Mouse (Mus musculus) CH12.LX (cell line): ENCODE data around the gene Slc10a7. TPM values are rescaled to one million over a fixed set of nuclear protein-coding genes. Genes with fewer than 3 reads are reported as not detected.

Experiments
- DNase-seq: peaks from one replicate; pipeline ENCODE4 v3.0.0-alpha.2; 2013; ENCODE audit errors: extremely low read depth
- H3K27ac ChIP-seq: 2 replicates; pipeline ENCODE4 v1.5.1; 2012; ENCODE audit warnings: low read depth, mild to moderate bottlenecking, control low read depth, moderate library complexity; ENCODE audit not compliant: insufficient read depth
- H3K27me3 ChIP-seq: replicated peaks from 2 replicates; pipeline ENCODE3; 2012; ENCODE audit warnings: inconsistent platforms
- H3K36me3 ChIP-seq, 2 experiments: replicated peaks in 1 of 2; 2 replicates each; pipeline versions ENCODE3 to v1.6.1; 2012; ENCODE audit warnings: inconsistent platforms in 1 of 2, low read length in 1 of 2, mild to moderate bottlenecking in 1 of 2, mixed read lengths in 1 of 2, moderate library complexity in 1 of 2; ENCODE audit not compliant: control insufficient read depth in 1 of 2, insufficient read depth in 1 of 2
- H3K4me1 ChIP-seq, 2 experiments: 2 replicates each; pipeline ENCODE4 v1.6.1; 2012; ENCODE audit warnings: inconsistent platforms in 1 of 2, moderate library complexity in 1 of 2; ENCODE audit not compliant: insufficient read depth in 2 of 2, control insufficient read depth in 1 of 2
- H3K4me2 ChIP-seq: 2 replicates; pipeline ENCODE4 v1.6.1; 2012; ENCODE audit warnings: low read depth, mild to moderate bottlenecking, control low read depth; ENCODE audit not compliant: poor library complexity, insufficient read depth, severe bottlenecking
- H3K4me3 ChIP-seq, 3 experiments: fragments of 150-350 bp in 1 of 3; sonication (generic) in 1 of 3; replicated peaks in 1 of 3; 2 replicates each; pipeline versions ENCODE3 to v1.5.1; 2011 to 2012; ENCODE audit warnings: low read depth in 2 of 3, low read length in 2 of 3, mild to moderate bottlenecking in 2 of 3, moderate library complexity in 2 of 3, control low read depth in 1 of 3, improper control_type of control experiment in 1 of 3, inconsistent platforms in 1 of 3, mixed read lengths in 1 of 3; ENCODE audit not compliant: poor library complexity in 1 of 3
- H3K79me2 ChIP-seq: replicated peaks from 2 replicates; pipeline ENCODE4 v1.6.1; 2012; ENCODE audit warnings: mild to moderate bottlenecking, moderate library complexity; ENCODE audit not compliant: control insufficient read depth, poor library complexity, insufficient read depth, severe bottlenecking; ENCODE audit errors: extremely low read depth
- H3K9ac ChIP-seq: 2 replicates; pipeline ENCODE4 v1.6.1; 2012; ENCODE audit warnings: low read depth, mild to moderate bottlenecking, control low read depth, moderate library complexity; ENCODE audit not compliant: insufficient read depth
- H3K9me3 ChIP-seq: replicated peaks from 2 replicates; pipeline ENCODE3; 2012; ENCODE audit warnings: low read length, inconsistent platforms, mixed read lengths
- CTCF ChIP-seq, 2 experiments: IDR thresholded peaks in 1 of 2; conservative IDR thresholded peaks in 1 of 2; 2 replicates each; pipeline ENCODE4 v1.5.1; 2011 to 2012; ENCODE audit warnings: low read depth in 2 of 2, low read length in 2 of 2, improper control_type of control experiment in 1 of 2, inconsistent platforms in 1 of 2, mild to moderate bottlenecking in 1 of 2, moderate library complexity in 1 of 2
- ELF1 ChIP-seq: IDR thresholded peaks from 2 replicates; pipeline ENCODE4 v1.6.1; 2014; ENCODE audit warnings: low read depth, mild to moderate bottlenecking, inconsistent platforms, low read length, improper control_type of control experiment
- EP300 ChIP-seq: IDR thresholded peaks from 2 replicates; pipeline ENCODE4 v1.6.1; 2011; ENCODE audit warnings: low read length, improper control_type of control experiment
- HCFC1 ChIP-seq: IDR thresholded peaks from 2 replicates; pipeline ENCODE4 v1.6.1; 2012; ENCODE audit warnings: low read depth, mild to moderate bottlenecking, inconsistent platforms, low read length, improper control_type of control experiment
- JUN ChIP-seq: IDR thresholded peaks from 2 replicates; pipeline ENCODE4 v1.6.1; 2011; ENCODE audit warnings: low read depth, mild to moderate bottlenecking, low read length, improper control_type of control experiment, moderate library complexity; ENCODE audit not compliant: insufficient read depth
- MAFK ChIP-seq: IDR thresholded peaks from 2 replicates; pipeline ENCODE4 v1.6.1; 2011; ENCODE audit warnings: low read length, improper control_type of control experiment; ENCODE audit not compliant: insufficient replicate concordance
- MAX ChIP-seq: IDR thresholded peaks from 2 replicates; pipeline ENCODE4 v1.6.1; 2011; ENCODE audit warnings: low read length, improper control_type of control experiment
- RCOR1 ChIP-seq: conservative IDR thresholded peaks from 2 replicates; pipeline ENCODE4 v1.6.1; 2012; ENCODE audit warnings: low read depth, mild to moderate bottlenecking, inconsistent platforms, low read length, improper control_type of control experiment
- SIN3A ChIP-seq: IDR thresholded peaks from 2 replicates; pipeline ENCODE4 v1.6.1; 2012; ENCODE audit warnings: low read length, improper control_type of control experiment, inconsistent platforms
- SMC3 ChIP-seq: IDR thresholded peaks from 2 replicates; pipeline ENCODE4 v1.6.1; 2011; ENCODE audit warnings: low read depth, low read length, improper control_type of control experiment
- TCF12 ChIP-seq: IDR thresholded peaks from 2 replicates; pipeline ENCODE4 v1.6.1; 2014; ENCODE audit warnings: low read depth, mild to moderate bottlenecking, inconsistent platforms, low read length, improper control_type of control experiment
- USF2 ChIP-seq: conservative IDR thresholded peaks from 2 replicates; pipeline ENCODE4 v1.6.1; 2011; ENCODE audit warnings: low read depth, low read length, improper control_type of control experiment
- ZC3H11A ChIP-seq: IDR thresholded peaks from 2 replicates; pipeline ENCODE4 v1.6.1; 2012; ENCODE audit warnings: low read depth, mild to moderate bottlenecking, inconsistent platforms, low read length, improper control_type of control experiment
- ZKSCAN1 ChIP-seq: IDR thresholded peaks from 2 replicates; pipeline ENCODE4 v1.6.1; 2012; ENCODE audit warnings: low read depth, inconsistent platforms, low read length, improper control_type of control experiment, borderline replicate concordance
- dilution Hi-C: fragments of 300-500 bp; cut with MboI; formaldehyde crosslinking; loops from 2 replicates; pipeline ENCODE4 v1.14.3; 2020; ENCODE audit warnings: low sequenced_read_pairs; ENCODE audit not compliant: extremely low pct_unique_long_range_greater_than_20kb, extremely low pct_ligation_motif_present
- in situ Hi-C: fragments of 300-500 bp; cut with MboI; formaldehyde crosslinking; loops from 3 replicates; pipeline ENCODE4 v1.14.3; 2019; ENCODE audit warnings: low sequenced_read_pairs, low pct_ligation_motif_present, low pct_unique_long_range_greater_than_20kb, mixed read lengths
- polyA plus RNA-seq: library from polyadenylated mRNA; unstranded; fragments of >175 nt; gene quantifications from 2 replicates; pipeline ENCODE4 v1.2.1, GENCODE M21; 2012; ENCODE audit warnings: low read depth; ENCODE audit not compliant: insufficient read length
- total RNA-seq, 2 experiments: library from RNA; depleted of rRNA; stranded (reverse); fragments of 300-350 nt in 1 of 2; fragments of >200 nt in 1 of 2; gene quantifications; 2 replicates each; pipeline ENCODE4 v1.2.3; 2012 to 2014

Gene Slc10a7
- total and polyA plus RNA-seq, 3 experiments = 10.8 to 20.4 (median 16.3) TPM

GRCm38 (mm10) chr8:78751151-78751550 lies 242.0 kb downstream of the Slc10a7 start:
- Histone ChIP-seq H3K4me2 (no peak overlapping the region), H3K36me3 (no peaks in the 10 kb centered on the region), H3K9me3 (no peaks in the 10 kb centered on the region)
- TF ChIP-seq MAFK (no peak), SMC3 (no peak), EP300 (no peak), USF2 (no peak), CTCF (conservative IDR thresholded peaks at IDR 0.05 in 1 of 2, IDR thresholded peaks at IDR 0.05 in 1 of 2; ENCODE audit: low read depth in 2 of 2, low read length in 2 of 2) (no peak)
- TF ChIP-seq, all 38 proteins: peak for 0
- in situ Hi-C loops (no loop called here), dilution Hi-C loops (no loop called here)
- H3K9ac ChIP-seq = no peak overlapping the region
- no peaks in the 10 kb centered on the region for H3K27me3 ChIP-seq
- no peak for DNase-seq
- no peak overlapping the region for H3K4me3 ChIP-seq
- no peak overlapping the region for H3K27ac ChIP-seq
- H3K79me2 ChIP-seq = no peaks in the 10 kb centered on the region
- H3K4me1 ChIP-seq = no peaks in the 10 kb centered on the region

DNA sequence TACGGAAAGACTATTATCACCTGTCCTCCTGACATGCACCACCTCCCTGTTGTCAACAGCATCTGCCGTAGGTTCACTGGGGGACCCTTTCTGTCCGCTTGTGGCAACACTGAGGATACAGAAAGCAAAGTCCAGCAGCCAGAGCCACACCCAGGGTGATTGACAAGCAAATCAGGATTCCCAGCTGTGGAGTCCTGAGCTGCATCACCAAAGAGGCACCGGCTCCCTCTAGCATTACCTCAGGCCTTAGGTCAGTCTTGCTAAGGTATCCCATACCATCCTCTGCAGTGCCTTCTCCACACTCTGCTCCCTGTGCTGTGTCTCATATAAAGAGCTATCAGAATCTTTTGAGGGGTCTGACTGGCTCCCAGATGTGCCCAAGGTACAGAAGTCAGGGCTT lies 245.8 kb downstream of the Slc10a7 start:
- dilution Hi-C loops = no loop called here
- no peak for DNase-seq
- no peak overlapping the region for H3K4me2 ChIP-seq
- H3K9me3 ChIP-seq = peaks cover 2% of the 10 kb centered on the region
- no peak overlapping the region for H3K4me3 ChIP-seq
- H3K9ac ChIP-seq = no peak overlapping the region
- no peaks in the 10 kb centered on the region for H3K27me3 ChIP-seq
- H3K79me2 ChIP-seq = no peaks in the 10 kb centered on the region
- no peak overlapping the region for H3K27ac ChIP-seq
- H3K4me1 ChIP-seq = no peaks in the 10 kb centered on the region
- in situ Hi-C loops = no loop called here
- H3K36me3 ChIP-seq = no peaks in the 10 kb centered on the region
- TF ChIP-seq HCFC1 = no peak
- TF ChIP-seq ZKSCAN1 = no peak

- dilution Hi-C loops = no loop called here
- in situ Hi-C loops = no loop called here
- H3K4me1 ChIP-seq = no peaks in the 10 kb centered on the region
Observed at GRCm38 (mm10) chr8:78759139-78759538, 250.0 kb downstream of the Slc10a7 start.

GRCm38 (mm10) chr8:78764976-78765375 lies 255.8 kb downstream of the Slc10a7 start:
- Histone ChIP-seq H3K9me3 (peaks cover 3% of the 10 kb centered on the region), H3K27ac (no peak overlapping the region), H3K36me3 (no peaks in the 10 kb centered on the region), H3K4me1 (no peaks in the 10 kb centered on the region), H3K79me2 (no peaks in the 10 kb centered on the region), H3K27me3 (no peaks in the 10 kb centered on the region), H3K4me2 (no peak overlapping the region), H3K4me3 (no peak overlapping the region), H3K9ac (no peak overlapping the region)
- DNase-seq = no peak
- TF ChIP-seq SIN3A (no peak), RCOR1 (no peak), MAX (no peak), ELF1 (no peak), ZC3H11A (no peak), JUN (no peak), TCF12 (no peak)
- in situ Hi-C loops = no loop called here
- dilution Hi-C loops = no loop called here

More at GRCm38 (mm10) chr8:78759139-78759538, 250.0 kb downstream of the Slc10a7 start:
- DNase-seq = no peak
- no peak overlapping the region for H3K4me3 ChIP-seq
- peaks cover 5% of the 10 kb centered on the region for H3K9me3 ChIP-seq
- H3K27ac ChIP-seq = no peak overlapping the region
- no peaks in the 10 kb centered on the region for H3K36me3 ChIP-seq
- H3K9ac ChIP-seq = no peak overlapping the region
- no peak for TF ChIP-seq MAX
- no peak overlapping the region for H3K4me2 ChIP-seq
- H3K79me2 ChIP-seq = no peaks in the 10 kb centered on the region
- no peaks in the 10 kb centered on the region for H3K27me3 ChIP-seq
